Mouse (Mus musculus) heart, embryonic 11.5 days (tissue): ENCODE data around the gene Mccc1. TPM values are rescaled to one million over a fixed set of nuclear protein-coding genes. Genes with fewer than 3 reads are reported as not detected.

Experiments
- ATAC-seq: fragments of 200-750 bp; cut with Nextera tagmentation; replicated peaks from 2 replicates; pipeline ENCODE4 v1.8.0; 2017; ENCODE audit warnings: moderate library complexity; ENCODE audit not compliant: insufficient number of reproducible peaks, low FRiP score, low TSS enrichment
- H3K27ac ChIP-seq: fragments of 300-500 bp; sonication (generic); 2 replicates; pipeline ENCODE4 v1.5.1; 2014; ENCODE audit warnings: mild to moderate bottlenecking, low read depth, low read length
- H3K27me3 ChIP-seq: fragments of 300-500 bp; sonication (generic); 2 replicates; pipeline ENCODE4 v1.6.1; 2014; ENCODE audit warnings: mild to moderate bottlenecking, low read length, mixed read lengths; ENCODE audit not compliant: control insufficient read depth, insufficient read depth
- H3K36me3 ChIP-seq: fragments of 300-500 bp; sonication (generic); 2 replicates; pipeline ENCODE4 v1.6.1; 2014; ENCODE audit warnings: mild to moderate bottlenecking, low read length, moderate library complexity, mixed read lengths; ENCODE audit not compliant: control insufficient read depth, insufficient read depth
- H3K4me1 ChIP-seq: fragments of 300-500 bp; sonication (generic); 2 replicates; pipeline ENCODE4 v1.6.1; 2014; ENCODE audit warnings: low read length; ENCODE audit not compliant: control insufficient read depth, insufficient read depth
- H3K4me2 ChIP-seq: fragments of 300-500 bp; sonication (generic); 2 replicates; pipeline ENCODE4 v1.6.1; 2014; ENCODE audit warnings: mild to moderate bottlenecking, moderate library complexity
- H3K4me3 ChIP-seq: fragments of 300-500 bp; sonication (generic); 2 replicates; pipeline ENCODE4 v1.5.1; 2014; ENCODE audit warnings: low read depth, low read length
- H3K9ac ChIP-seq: fragments of 300-500 bp; sonication (generic); 2 replicates; pipeline ENCODE4 v1.6.1; 2014; ENCODE audit warnings: mild to moderate bottlenecking, low read depth, low read length, moderate library complexity
- H3K9me3 ChIP-seq: fragments of 300-500 bp; sonication (generic); replicated peaks from 2 replicates; pipeline ENCODE4 v1.6.1; 2016; ENCODE audit warnings: low read length; ENCODE audit not compliant: control insufficient read depth
- WGBS: fragments of 180-500 bp; shearing (Covaris S2); extraction: QIAGEN DNeasy Blood & Tissue Kit; methylation state at CpG from one replicate; pipeline ENCODE4 v1.1.7; 2014; ENCODE audit not compliant: insufficient replicate concordance; 5-methylcytosine and 5-hydroxymethylcytosine counted together
- polyA plus RNA-seq: library from polyadenylated mRNA; unstranded; fragments of >200 nt; fragmentation: Nextera tagmentation; extraction: Ambion mirVana; gene quantifications from 2 replicates; pipeline ENCODE4 v1.2.1, GENCODE M21; 2014

The Mccc1 gene
- polyA plus RNA-seq, 1 experiment from 2014 or later: 46.6 TPM

DNA sequence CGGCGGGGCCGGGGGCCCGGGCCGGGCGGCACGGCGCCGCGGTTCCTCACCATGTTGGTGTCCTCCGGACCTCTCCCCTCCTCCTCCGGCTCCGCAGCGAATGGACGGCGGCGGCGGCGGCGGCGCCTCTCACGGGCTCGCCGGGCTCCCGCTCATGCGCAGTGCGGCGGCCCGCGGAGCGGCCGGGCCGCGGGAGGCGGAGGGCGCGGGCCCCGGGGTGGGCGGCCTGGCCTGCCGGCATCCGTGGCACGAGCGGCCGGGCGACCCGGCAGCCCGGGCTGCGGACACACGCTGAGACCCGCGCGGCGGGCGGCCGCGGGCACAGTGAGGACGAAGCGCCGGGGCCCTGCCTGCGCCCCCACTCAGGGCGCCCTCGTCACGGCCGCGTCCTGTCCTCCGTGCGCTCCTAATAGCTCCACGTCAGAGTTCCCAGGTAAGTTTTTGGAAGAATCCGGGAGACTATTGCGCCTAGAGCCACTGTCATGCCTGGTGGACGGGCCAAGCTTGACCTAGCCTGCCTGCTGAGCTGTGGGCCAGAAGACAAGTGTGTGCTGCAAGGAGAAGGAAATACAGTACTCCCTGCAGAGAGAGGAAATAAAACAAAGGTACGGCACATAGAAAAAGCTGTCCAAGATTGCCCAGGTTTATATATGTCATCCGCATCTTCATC lies 67.6 kb downstream of the Mccc1 start:
- under 1% methylated on average over 47 of the region's 73 CpGs for WGBS
- peak; percentile 86 for ATAC-seq

DNA sequence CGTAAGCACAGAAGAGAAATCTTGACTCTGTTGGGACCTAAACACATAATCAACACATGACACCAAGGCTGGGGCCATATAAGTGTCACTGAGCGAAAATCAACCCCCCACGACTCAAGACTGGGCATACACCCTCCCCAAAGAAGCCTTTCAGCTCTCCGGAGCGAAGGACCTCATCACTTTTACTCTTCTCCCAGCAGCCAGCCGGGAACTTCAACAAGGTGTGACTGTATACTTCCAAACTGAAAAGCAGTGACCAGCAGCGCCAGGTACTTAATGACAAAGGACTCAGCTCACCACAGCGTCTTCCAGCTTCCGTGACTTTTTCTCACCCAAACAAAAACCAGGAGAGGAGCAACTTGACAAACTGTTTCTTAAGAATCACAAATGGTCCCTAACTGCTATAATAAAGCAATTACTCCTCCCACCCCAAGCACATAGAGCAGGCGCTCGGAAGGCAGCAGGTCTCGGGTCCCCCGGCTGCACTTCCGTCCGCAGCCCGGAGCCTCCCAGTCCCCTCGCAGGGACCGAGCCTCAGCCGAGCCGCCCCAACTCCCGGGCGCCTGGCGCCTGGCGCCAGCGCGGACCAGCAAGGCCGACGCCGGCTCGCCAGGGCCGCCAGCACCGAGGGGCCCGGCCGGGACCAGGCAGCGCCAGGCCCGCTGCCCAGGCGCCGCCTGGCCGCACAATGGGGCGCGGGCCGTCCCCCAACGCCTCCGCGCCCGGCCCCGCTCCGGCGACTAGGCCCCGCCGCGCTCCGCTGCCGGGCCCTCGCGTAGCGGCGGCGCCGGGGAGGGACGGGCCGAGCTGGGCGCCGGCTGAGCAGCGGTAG lies 68.4 kb downstream of the Mccc1 start:
- H3K27me3 ChIP-seq: no peaks in the 10 kb centered on the region
- no peaks in the 10 kb centered on the region for H3K9me3 ChIP-seq
- peak overlapping the region; percentile 98 for H3K9ac ChIP-seq
- ATAC-seq: peak; percentile 67
- no peaks in the 10 kb centered on the region for H3K36me3 ChIP-seq
- H3K27ac ChIP-seq: peak overlapping the region; percentile 97
- peak overlapping the region; percentile 74 for H3K4me2 ChIP-seq
- H3K4me3 ChIP-seq: peak overlapping the region; percentile 91
- under 1% methylated on average over 42 of the region's 65 CpGs for WGBS
- peaks cover 19% of the 10 kb centered on the region for H3K4me1 ChIP-seq

More for the DNA sequence above, 67.6 kb downstream of the Mccc1 start:
- Histone ChIP-seq H3K27ac (peak overlapping the region; percentile 97), H3K4me1 (peaks cover 17% of the 10 kb centered on the region), H3K4me3 (peak overlapping the region; percentile 91), H3K27me3 (no peaks in the 10 kb centered on the region), H3K36me3 (no peaks in the 10 kb centered on the region), H3K4me2 (peak overlapping the region; percentile 74), H3K9ac (peak overlapping the region; percentile 98), H3K9me3 (no peaks in the 10 kb centered on the region)

DNA sequence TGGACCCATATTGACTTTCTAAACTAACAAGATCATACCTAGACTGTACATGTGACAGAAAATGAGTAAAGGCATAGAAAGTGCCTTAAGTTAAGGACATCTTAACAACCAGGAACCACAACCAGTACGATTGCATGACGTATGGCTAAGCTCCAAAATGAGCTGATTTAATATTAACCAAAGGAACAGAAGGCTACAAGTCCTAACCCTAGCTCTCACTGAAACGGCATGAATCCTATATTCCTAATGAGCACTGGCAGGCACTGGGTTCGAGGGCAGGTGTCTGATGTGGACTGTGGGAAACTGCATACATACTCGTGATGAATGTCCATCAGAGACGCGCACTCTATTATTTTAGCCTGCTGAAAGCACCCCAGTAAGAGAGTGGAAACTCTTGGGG lies 69.1 kb downstream of the Mccc1 start:
- H3K4me2 ChIP-seq: peak overlapping the region; percentile 74
- ATAC-seq: no peak
- WGBS: 45% methylated on average over 7 of the region's 7 CpGs
- H3K27ac ChIP-seq: 0 out of 2 replicates have a peak overlapping the region, but pooled peaks have one; percentile 97
- no peaks in the 10 kb centered on the region for H3K9me3 ChIP-seq
- H3K36me3 ChIP-seq: no peaks in the 10 kb centered on the region
- H3K27me3 ChIP-seq: no peaks in the 10 kb centered on the region
- H3K9ac ChIP-seq: peak overlapping the region; percentile 98
- peak overlapping the region; percentile 91 for H3K4me3 ChIP-seq
- H3K4me1 ChIP-seq: peaks cover 23% of the 10 kb centered on the region

DNA sequence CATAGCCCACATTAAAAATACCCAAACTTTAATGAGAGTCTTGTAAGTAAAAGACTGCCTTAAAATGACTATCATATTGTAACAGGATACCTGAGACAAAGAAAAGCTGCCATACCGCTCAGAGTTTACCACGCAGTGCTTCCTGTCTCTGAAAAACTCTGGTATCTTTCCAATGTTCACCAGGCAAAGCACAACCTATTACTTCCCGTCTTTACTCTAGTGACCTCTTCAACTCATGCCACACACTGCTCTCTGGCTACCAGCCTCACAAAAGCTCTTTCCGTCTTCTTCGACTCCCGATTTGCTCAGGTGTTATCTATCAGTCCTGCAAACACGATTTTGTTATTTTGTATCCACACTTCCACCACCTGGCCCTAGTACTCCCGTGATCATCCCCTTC lies 70.6 kb downstream of the Mccc1 start:
- peaks cover 23% of the 10 kb centered on the region for H3K4me1 ChIP-seq
- peak overlapping the region; percentile 25 for H3K4me2 ChIP-seq
- H3K36me3 ChIP-seq: no peaks in the 10 kb centered on the region
- no peak overlapping the region for H3K27ac ChIP-seq
- H3K9me3 ChIP-seq: no peaks in the 10 kb centered on the region
- 0 out of 2 replicates have a peak overlapping the region, but pooled peaks have one; percentile 1 for H3K4me3 ChIP-seq
- 26% methylated on average over 8 of the region's 8 CpGs for WGBS
- ATAC-seq: no peak
- no peak overlapping the region for H3K9ac ChIP-seq
- no peaks in the 10 kb centered on the region for H3K27me3 ChIP-seq

DNA sequence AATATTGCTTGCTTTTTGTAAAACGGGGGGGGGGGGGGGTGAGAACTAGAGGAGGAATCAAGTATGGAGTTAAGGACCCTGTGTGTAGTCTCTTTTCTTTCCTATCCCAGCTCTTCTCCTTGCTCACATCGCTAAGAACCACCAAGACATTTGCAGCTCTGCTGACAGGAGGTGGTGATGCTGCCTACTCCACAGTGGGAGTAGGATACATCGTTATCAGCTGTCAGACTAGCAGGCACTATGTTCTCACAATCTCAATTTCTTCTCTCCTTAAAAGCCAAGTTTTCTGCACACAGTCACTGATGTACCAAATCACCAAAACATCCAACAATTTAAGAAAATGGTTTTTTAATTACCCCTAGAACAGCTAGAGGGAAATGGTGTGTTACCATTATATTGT lies 71.1 kb downstream of the Mccc1 start:
- H3K27me3 ChIP-seq: no peaks in the 10 kb centered on the region
- WGBS: 24% methylated on average over 3 of the region's 3 CpGs
- peaks cover 23% of the 10 kb centered on the region for H3K4me1 ChIP-seq
- no peak for ATAC-seq
- H3K4me3 ChIP-seq: no peak overlapping the region
- H3K9me3 ChIP-seq: no peaks in the 10 kb centered on the region
- no peak overlapping the region for H3K27ac ChIP-seq
- H3K4me2 ChIP-seq: peak overlapping the region; percentile 25
- no peaks in the 10 kb centered on the region for H3K36me3 ChIP-seq
- no peak overlapping the region for H3K9ac ChIP-seq

DNA sequence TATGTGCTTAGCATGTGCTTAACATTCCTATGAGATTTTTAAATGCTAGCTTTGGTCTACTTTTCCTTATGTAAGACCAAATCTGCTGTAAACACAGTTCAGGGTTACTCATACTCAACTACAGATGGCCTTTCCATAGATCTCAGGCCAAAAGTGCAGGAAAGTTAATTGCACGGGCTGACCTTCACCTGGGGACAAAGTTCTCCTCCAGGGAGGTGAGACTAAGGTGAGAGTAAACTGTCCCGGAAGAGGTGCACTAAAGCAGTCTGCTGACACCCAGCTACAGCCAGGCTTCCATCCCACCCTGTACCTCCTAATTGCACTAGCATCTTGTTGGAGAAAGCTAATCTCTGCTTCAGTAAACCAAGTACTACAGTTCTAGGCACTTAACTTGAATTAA lies 74.6 kb downstream of the Mccc1 start:
- H3K27me3 ChIP-seq: no peaks in the 10 kb centered on the region
- no peaks in the 10 kb centered on the region for H3K9me3 ChIP-seq
- WGBS: 72% methylated on average over 2 of the region's 2 CpGs
- H3K9ac ChIP-seq: no peak overlapping the region
- H3K36me3 ChIP-seq: no peaks in the 10 kb centered on the region
- no peak overlapping the region for H3K4me3 ChIP-seq
- ATAC-seq: no peak
- H3K4me2 ChIP-seq: no peak overlapping the region
- peaks cover 39% of the 10 kb centered on the region for H3K4me1 ChIP-seq
- no peak overlapping the region for H3K27ac ChIP-seq

DNA sequence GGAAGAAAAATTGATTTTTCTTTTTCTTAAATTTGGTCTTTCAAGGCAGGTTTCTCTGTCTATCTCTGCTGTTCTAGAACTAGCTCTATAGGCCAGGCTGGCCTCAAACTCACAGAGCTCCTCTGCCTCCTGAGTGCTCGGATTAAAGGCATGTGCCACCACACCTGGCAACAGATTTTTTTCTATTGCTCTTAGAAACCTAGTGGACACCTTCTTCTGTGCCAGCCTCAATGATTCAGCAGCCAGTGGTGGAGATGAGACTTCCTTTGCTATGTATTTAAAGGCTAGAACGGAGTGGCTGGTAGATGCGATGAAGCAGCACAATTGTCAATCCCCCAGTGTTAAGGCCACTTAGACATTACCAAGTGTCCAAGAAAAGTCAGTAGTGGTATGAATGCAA lies 76.5 kb downstream of the Mccc1 start:
- WGBS: 72% methylated on average over 3 of the region's 3 CpGs
- no peaks in the 10 kb centered on the region for H3K36me3 ChIP-seq
- peak overlapping the region; percentile 36; the same call in 1 of the 2 replicates for H3K4me2 ChIP-seq
- peak overlapping the region; percentile 60 for H3K27ac ChIP-seq
- no peaks in the 10 kb centered on the region for H3K27me3 ChIP-seq
- no peak for ATAC-seq
- H3K9me3 ChIP-seq: no peaks in the 10 kb centered on the region
- H3K4me1 ChIP-seq: peaks cover 28% of the 10 kb centered on the region
- no peak overlapping the region for H3K4me3 ChIP-seq
- peak overlapping the region; percentile 2; the same call in 1 of the 2 replicates for H3K9ac ChIP-seq

DNA sequence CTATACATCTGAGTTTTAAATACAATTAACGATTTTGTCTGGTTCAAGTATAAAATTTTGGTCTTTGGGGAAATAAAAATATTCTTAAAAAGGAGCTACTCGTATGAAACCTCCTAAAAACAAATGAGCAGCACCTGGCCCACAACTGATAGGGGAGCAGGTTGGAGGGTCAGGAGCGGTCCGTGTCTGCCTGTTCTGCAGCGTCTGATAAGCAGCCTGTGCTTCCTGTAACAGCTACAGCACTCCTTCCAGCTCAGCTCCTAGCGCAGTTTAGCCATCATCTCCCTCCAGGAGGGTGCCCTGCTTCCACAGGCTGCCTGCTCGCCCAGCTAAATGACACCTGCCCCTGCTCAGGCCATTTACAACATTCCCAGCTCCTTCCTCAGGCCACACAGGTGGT lies 77.0 kb downstream of the Mccc1 start:
- Histone ChIP-seq H3K9me3 (no peaks in the 10 kb centered on the region), H3K27me3 (no peaks in the 10 kb centered on the region), H3K9ac (peak overlapping the region; percentile 2; the same call in 1 of the 2 replicates), H3K4me3 (no peak overlapping the region), H3K4me1 (peaks cover 28% of the 10 kb centered on the region), H3K36me3 (no peaks in the 10 kb centered on the region), H3K27ac (peak overlapping the region; percentile 60), H3K4me2 (peak overlapping the region; percentile 36)
- ATAC-seq: peak; percentile 93
- 19% methylated on average over 7 of the region's 7 CpGs for WGBS
